Mouse (Mus musculus): Measurements from ENCODE around the gene Rasa2. TPM values are rescaled to one million over a fixed set of nuclear protein-coding genes. Genes with fewer than 3 reads are reported as not detected.
"Not testable (repeated sequence)": the region's sequence is repeated elsewhere in the genome, so short reads cannot be mapped to it uniquely, and the experiment has no call there.

Rasa2 gene
- polyA plus RNA-seq, 1 experiment from 2014 or later, result 9.7 TPM

GRCm38 (mm10) chr9:96649362-96649761, 17.9 kb upstream of the Rasa2 start:
- Histone ChIP-seq H3K27me3 (replicated peaks; ENCODE audit: control insufficient read depth, insufficient read depth, low read length) (no peaks in the 10 kb centered on the region), H3K4me3 (ENCODE audit: low read depth, low read length) (no peak overlapping the region), H3K4me1 (ENCODE audit: control insufficient read depth, insufficient read depth, low read length) (no peaks in the 10 kb centered on the region), H3K9me3 (replicated peaks; ENCODE audit: control insufficient read depth, low read length) (no peaks in the 10 kb centered on the region), H3K9ac (ENCODE audit: low read length) (no peak overlapping the region), H3K36me3 (ENCODE audit: control insufficient read depth, insufficient read depth, low read length) (no peaks in the 10 kb centered on the region), H3K27ac (ENCODE audit: low read depth, low read length) (no peak overlapping the region), H3K4me2 (ENCODE audit: low read length) (no peak overlapping the region)
- ATAC-seq (no peak), DNase-seq (ENCODE audit: low spot score) (no peak)
- WGBS, result 96% methylated on average over 4 of the region's 4 CpGs

GRCm38 (mm10) chr9:96646668-96647295, 15.4 kb upstream of the Rasa2 start:
- H3K9me3 ChIP-seq (replicated peaks; ENCODE audit: control insufficient read depth, low read length), result no peaks in the 10 kb centered on the region
- no peak overlapping the region for H3K4me3 ChIP-seq (ENCODE audit: low read depth, low read length)
- H3K4me1 ChIP-seq (ENCODE audit: control insufficient read depth, insufficient read depth, low read length), result no peaks in the 10 kb centered on the region
- 75% methylated on average over 2 of the region's 2 CpGs for WGBS
- DNase-seq (ENCODE audit: low spot score) (no peak), ATAC-seq (no peak)
- H3K27me3 ChIP-seq (replicated peaks; ENCODE audit: control insufficient read depth, insufficient read depth, low read length), result no peaks in the 10 kb centered on the region
- H3K9ac ChIP-seq (ENCODE audit: low read length), result no peak overlapping the region
- H3K36me3 ChIP-seq (ENCODE audit: control insufficient read depth, insufficient read depth, low read length), result no peaks in the 10 kb centered on the region
- no peak overlapping the region for H3K27ac ChIP-seq (ENCODE audit: low read depth, low read length)
- H3K4me2 ChIP-seq (ENCODE audit: low read length), result no peak overlapping the region

GRCm38 (mm10) chr9:96644840-96645239, 13.4 kb upstream of the Rasa2 start:
- H3K27ac ChIP-seq (ENCODE audit: low read depth, low read length), result no peak overlapping the region
- no peak overlapping the region for H3K4me2 ChIP-seq (ENCODE audit: low read length)
- no peaks in the 10 kb centered on the region for H3K36me3 ChIP-seq (ENCODE audit: control insufficient read depth, insufficient read depth, low read length)
- no peaks in the 10 kb centered on the region for H3K4me1 ChIP-seq (ENCODE audit: control insufficient read depth, insufficient read depth, low read length)
- no peaks in the 10 kb centered on the region for H3K27me3 ChIP-seq (replicated peaks; ENCODE audit: control insufficient read depth, insufficient read depth, low read length)
- WGBS, result 89% methylated on average over 2 of the region's 2 CpGs
- DNase-seq (ENCODE audit: low spot score) (no peak), ATAC-seq (no peak)
- H3K4me3 ChIP-seq (ENCODE audit: low read depth, low read length), result no peak overlapping the region
- no peaks in the 10 kb centered on the region for H3K9me3 ChIP-seq (replicated peaks; ENCODE audit: control insufficient read depth, low read length)
- H3K9ac ChIP-seq (ENCODE audit: low read length), result no peak overlapping the region

- H3K4me1 ChIP-seq (ENCODE audit: control insufficient read depth, insufficient read depth, low read length); H3K27me3 ChIP-seq (replicated peaks; ENCODE audit: control insufficient read depth, insufficient read depth, low read length); H3K4me3 ChIP-seq (ENCODE audit: low read depth, low read length); ATAC-seq; H3K9me3 ChIP-seq (replicated peaks; ENCODE audit: control insufficient read depth, low read length); H3K4me2 ChIP-seq (ENCODE audit: low read length); DNase-seq (ENCODE audit: low spot score); H3K9ac ChIP-seq (ENCODE audit: low read length); H3K27ac ChIP-seq (ENCODE audit: low read depth, low read length); H3K36me3 ChIP-seq (ENCODE audit: control insufficient read depth, insufficient read depth, low read length): not testable (repeated sequence)
- 96% methylated on average over 3 of the region's 3 CpGs for WGBS
Measured at GRCm38 (mm10) chr9:96644002-96644401, 12.6 kb upstream of the Rasa2 start.

- DNase-seq (ENCODE audit: low spot score), result no peak
- no peak for ATAC-seq
- no peaks in the 10 kb centered on the region for H3K9me3 ChIP-seq (replicated peaks; ENCODE audit: control insufficient read depth, low read length)
- H3K27ac ChIP-seq (ENCODE audit: low read depth, low read length), result no peak overlapping the region
- no peak overlapping the region for H3K4me2 ChIP-seq (ENCODE audit: low read length)
- no peaks in the 10 kb centered on the region for H3K27me3 ChIP-seq (replicated peaks; ENCODE audit: control insufficient read depth, insufficient read depth, low read length)
- H3K4me3 ChIP-seq (ENCODE audit: low read depth, low read length), result no peak overlapping the region
- 78% methylated on average over 7 of the region's 7 CpGs for WGBS
- no peaks in the 10 kb centered on the region for H3K4me1 ChIP-seq (ENCODE audit: control insufficient read depth, insufficient read depth, low read length)
- no peak overlapping the region for H3K9ac ChIP-seq (ENCODE audit: low read length)
- no peaks in the 10 kb centered on the region for H3K36me3 ChIP-seq (ENCODE audit: control insufficient read depth, insufficient read depth, low read length)
Measured at GRCm38 (mm10) chr9:96639451-96639850, 8.0 kb upstream of the Rasa2 start.

GRCm38 (mm10) chr9:96638508-96638907, 7.1 kb upstream of the Rasa2 start:
- H3K4me3 ChIP-seq (ENCODE audit: low read depth, low read length), result no peak overlapping the region
- DNase-seq (ENCODE audit: low spot score) (no peak), ATAC-seq (no peak)
- no peaks in the 10 kb centered on the region for H3K27me3 ChIP-seq (replicated peaks; ENCODE audit: control insufficient read depth, insufficient read depth, low read length)
- no peak overlapping the region for H3K9ac ChIP-seq (ENCODE audit: low read length)
- H3K4me1 ChIP-seq (ENCODE audit: control insufficient read depth, insufficient read depth, low read length), result no peaks in the 10 kb centered on the region
- H3K36me3 ChIP-seq (ENCODE audit: control insufficient read depth, insufficient read depth, low read length), result no peaks in the 10 kb centered on the region
- 90% methylated on average over 7 of the region's 7 CpGs for WGBS
- H3K9me3 ChIP-seq (replicated peaks; ENCODE audit: control insufficient read depth, low read length), result no peaks in the 10 kb centered on the region
- no peak overlapping the region for H3K27ac ChIP-seq (ENCODE audit: low read depth, low read length)
- H3K4me2 ChIP-seq (ENCODE audit: low read length), result no peak overlapping the region

GRCm38 (mm10) chr9:96637157-96637548, 5.7 kb upstream of the Rasa2 start:
- Histone ChIP-seq H3K27me3 (replicated peaks; ENCODE audit: control insufficient read depth, insufficient read depth, low read length) (no peaks in the 10 kb centered on the region), H3K9ac (ENCODE audit: low read length) (no peak overlapping the region), H3K4me1 (ENCODE audit: control insufficient read depth, insufficient read depth, low read length) (no peaks in the 10 kb centered on the region), H3K9me3 (replicated peaks; ENCODE audit: control insufficient read depth, low read length) (no peaks in the 10 kb centered on the region), H3K4me3 (ENCODE audit: low read depth, low read length) (no peak overlapping the region), H3K36me3 (ENCODE audit: control insufficient read depth, insufficient read depth, low read length) (no peaks in the 10 kb centered on the region), H3K4me2 (ENCODE audit: low read length) (no peak overlapping the region), H3K27ac (ENCODE audit: low read depth, low read length) (no peak overlapping the region)
- ATAC-seq (no peak), DNase-seq (ENCODE audit: low spot score) (no peak)
- 62% methylated on average over 7 of the region's 7 CpGs for WGBS

GRCm38 (mm10) chr9:96636423-96637156, 5.2 kb upstream of the Rasa2 start:
- no peaks in the 10 kb centered on the region for H3K27me3 ChIP-seq (replicated peaks; ENCODE audit: control insufficient read depth, insufficient read depth, low read length)
- no peak for DNase-seq (ENCODE audit: low spot score)
- no peak overlapping the region for H3K9ac ChIP-seq (ENCODE audit: low read length)
- no peak for ATAC-seq
- no peaks in the 10 kb centered on the region for H3K36me3 ChIP-seq (ENCODE audit: control insufficient read depth, insufficient read depth, low read length)
- no peaks in the 10 kb centered on the region for H3K4me1 ChIP-seq (ENCODE audit: control insufficient read depth, insufficient read depth, low read length)
- no peak overlapping the region for H3K27ac ChIP-seq (ENCODE audit: low read depth, low read length)
- H3K9me3 ChIP-seq (replicated peaks; ENCODE audit: control insufficient read depth, low read length), result no peaks in the 10 kb centered on the region
- H3K4me2 ChIP-seq (ENCODE audit: low read length), result no peak overlapping the region
- WGBS, result 55% methylated on average over 9 of the region's 9 CpGs
- H3K4me3 ChIP-seq (ENCODE audit: low read depth, low read length), result no peak overlapping the region

GRCm38 (mm10) chr9:96635899-96636298, 4.5 kb upstream of the Rasa2 start:
- no peak overlapping the region for H3K27ac ChIP-seq (ENCODE audit: low read depth, low read length)
- H3K4me1 ChIP-seq (ENCODE audit: control insufficient read depth, insufficient read depth, low read length), result no peaks in the 10 kb centered on the region
- DNase-seq (ENCODE audit: low spot score) (no peak), ATAC-seq (no peak)
- H3K4me3 ChIP-seq (ENCODE audit: low read depth, low read length), result no peak overlapping the region
- H3K9me3 ChIP-seq (replicated peaks; ENCODE audit: control insufficient read depth, low read length), result no peaks in the 10 kb centered on the region
- WGBS, result 84% methylated on average over 3 of the region's 3 CpGs
- no peak overlapping the region for H3K9ac ChIP-seq (ENCODE audit: low read length)
- no peak overlapping the region for H3K4me2 ChIP-seq (ENCODE audit: low read length)
- no peaks in the 10 kb centered on the region for H3K27me3 ChIP-seq (replicated peaks; ENCODE audit: control insufficient read depth, insufficient read depth, low read length)
- H3K36me3 ChIP-seq (ENCODE audit: control insufficient read depth, insufficient read depth, low read length), result no peaks in the 10 kb centered on the region

Data from forebrain, embryonic 14.5 days (tissue).